Mouse (Mus musculus) hindbrain, embryonic 14.5 days (tissue): ENCODE measurements around the gene Mapk8ip1. TPM values are rescaled to one million over a fixed set of nuclear protein-coding genes. Genes with fewer than 3 reads are reported as not detected.

ENCODE experiments used
- ATAC-seq: fragments of 200-750 bp; cut with Nextera tagmentation; 2 replicates; pipeline ENCODE4 v1.8.0; 2017; ENCODE audit warnings: moderate number of reproducible peaks, mild to moderate bottlenecking, moderate TSS enrichment, moderate library complexity; ENCODE audit not compliant: low FRiP score
- DNase-seq: peaks from one replicate; pipeline ENCODE4 v3.0.0-alpha.2; 2015; ENCODE audit warnings: low spot score
- H3K27ac ChIP-seq: fragments of 300-500 bp; sonication (generic); 2 replicates; pipeline ENCODE4 v1.5.1; 2014; ENCODE audit warnings: mild to moderate bottlenecking, moderate library complexity
- H3K27me3 ChIP-seq: fragments of 300-500 bp; sonication (generic); 2 replicates; pipeline ENCODE4 v1.6.1; 2014; ENCODE audit warnings: mild to moderate bottlenecking, low read length, mixed read lengths; ENCODE audit not compliant: control insufficient read depth, insufficient read depth
- H3K36me3 ChIP-seq: fragments of 300-500 bp; sonication (generic); replicated peaks from 2 replicates; pipeline ENCODE4 v1.6.1; 2014; ENCODE audit not compliant: control insufficient read depth, insufficient read depth
- H3K4me1 ChIP-seq: fragments of 300-500 bp; sonication (generic); replicated peaks from 2 replicates; pipeline ENCODE4 v1.6.1; 2014; ENCODE audit warnings: antibody characterized with exemption, low read length, mixed read lengths; ENCODE audit not compliant: control insufficient read depth, insufficient read depth
- H3K4me2 ChIP-seq: fragments of 300-500 bp; sonication (generic); replicated peaks from 2 replicates; pipeline ENCODE4 v1.6.1; 2014; ENCODE audit warnings: mild to moderate bottlenecking, moderate library complexity
- H3K4me3 ChIP-seq: fragments of 300-500 bp; sonication (generic); replicated peaks from 2 replicates; pipeline ENCODE4 v1.5.1; 2014; ENCODE audit warnings: mild to moderate bottlenecking, low read length
- H3K9ac ChIP-seq: fragments of 300-500 bp; sonication (generic); 2 replicates; pipeline ENCODE4 v1.6.1; 2014
- H3K9me3 ChIP-seq: fragments of 300-500 bp; sonication (generic); 2 replicates; pipeline ENCODE4 v1.6.1; 2016; ENCODE audit warnings: low read length; ENCODE audit not compliant: control insufficient read depth
- WGBS: fragments of 180-500 bp; shearing (Covaris S2); extraction: QIAGEN DNeasy Blood & Tissue Kit; methylation state at CpG from one replicate; pipeline ENCODE4 v1.1.7; 2014; 5-methylcytosine and 5-hydroxymethylcytosine counted together
- polyA plus RNA-seq: library from polyadenylated mRNA; unstranded; fragments of >200 nt; fragmentation: Nextera tagmentation; extraction: Ambion mirVana; gene quantifications from 2 replicates; pipeline ENCODE4 v1.2.1, GENCODE M21; 2014

The Mapk8ip1 gene
- polyA plus RNA-seq, 1 experiment from 2014 or later: 68.8 TPM

- Histone ChIP-seq H3K27ac (peak overlapping the region; percentile 81), H3K9me3 (no peaks in the 10 kb centered on the region), H3K27me3 (no peaks in the 10 kb centered on the region), H3K4me2 (peak overlapping the region; percentile 72), H3K9ac (peak overlapping the region; percentile 74), H3K4me3 (peak overlapping the region; percentile 66), H3K36me3 (peaks cover 44% of the 10 kb centered on the region), H3K4me1 (peaks cover 51% of the 10 kb centered on the region)
- ATAC-seq: no peak
- WGBS: 41% methylated on average over 3 of the region's 3 CpGs
- DNase-seq: no peak
Measured at GRCm38 (mm10) chr2:92388081-92388517, 13.0 kb downstream of the Mapk8ip1 start.

GRCm38 (mm10) chr2:92387646-92388045 is 13.4 kb downstream of the Mapk8ip1 start:
- peaks cover 49% of the 10 kb centered on the region for H3K36me3 ChIP-seq
- peaks cover 46% of the 10 kb centered on the region for H3K4me1 ChIP-seq
- peak overlapping the region; percentile 81 for H3K27ac ChIP-seq

GRCm38 (mm10) chr2:92386821-92387570 is 14.1 kb downstream of the Mapk8ip1 start:
- WGBS: 92% methylated on average over 30 of the region's 30 CpGs
- H3K9ac ChIP-seq: no peak overlapping the region
- no peaks in the 10 kb centered on the region for H3K27me3 ChIP-seq
- no peaks in the 10 kb centered on the region for H3K9me3 ChIP-seq
- peak overlapping the region; percentile 72; the same call in 1 of the 2 replicates for H3K4me2 ChIP-seq
- peaks cover 55% of the 10 kb centered on the region for H3K36me3 ChIP-seq
- ATAC-seq: no peak
- no peak overlapping the region for H3K4me3 ChIP-seq
- H3K27ac ChIP-seq: no peak overlapping the region
- peaks cover 40% of the 10 kb centered on the region for H3K4me1 ChIP-seq
- DNase-seq: no peak

More at GRCm38 (mm10) chr2:92387646-92388045, 13.4 kb downstream of the Mapk8ip1 start:
- ATAC-seq: no peak
- Histone ChIP-seq H3K9ac (peak overlapping the region; percentile 74), H3K4me3 (peak overlapping the region; percentile 66), H3K9me3 (no peaks in the 10 kb centered on the region), H3K4me2 (peak overlapping the region; percentile 72), H3K27me3 (no peaks in the 10 kb centered on the region)
- WGBS: 67% methylated on average over 4 of the region's 4 CpGs
- no peak for DNase-seq

- ATAC-seq (no peak), DNase-seq (no peak)
- 82% methylated on average over 22 of the region's 22 CpGs for WGBS
- H3K4me1 ChIP-seq: peaks cover 24% of the 10 kb centered on the region
- no peaks in the 10 kb centered on the region for H3K27me3 ChIP-seq
- peaks cover 71% of the 10 kb centered on the region for H3K36me3 ChIP-seq
- no peak overlapping the region for H3K9ac ChIP-seq
- no peaks in the 10 kb centered on the region for H3K9me3 ChIP-seq
- H3K27ac ChIP-seq: no peak overlapping the region
- H3K4me3 ChIP-seq: no peak overlapping the region
- no peak overlapping the region for H3K4me2 ChIP-seq
Measured at GRCm38 (mm10) chr2:92385113-92386051, 15.7 kb downstream of the Mapk8ip1 start.

- Histone ChIP-seq H3K9ac (no peak overlapping the region), H3K4me3 (no peak overlapping the region), H3K4me1 (peaks cover 14% of the 10 kb centered on the region), H3K9me3 (no peaks in the 10 kb centered on the region), H3K36me3 (peaks cover 84% of the 10 kb centered on the region), H3K27me3 (no peaks in the 10 kb centered on the region), H3K27ac (no peak overlapping the region), H3K4me2 (no peak overlapping the region)
- 75% methylated on average over 4 of the region's 4 CpGs for WGBS
- ATAC-seq: no peak
- DNase-seq: no peak
Measured at GRCm38 (mm10) chr2:92384101-92384500, 17.0 kb downstream of the Mapk8ip1 start.

- 92% methylated on average over 4 of the region's 4 CpGs for WGBS
- no peak overlapping the region for H3K27ac ChIP-seq
- H3K9me3 ChIP-seq: no peaks in the 10 kb centered on the region
- no peaks in the 10 kb centered on the region for H3K27me3 ChIP-seq
- peaks cover 5% of the 10 kb centered on the region for H3K4me1 ChIP-seq
- no peak overlapping the region for H3K4me3 ChIP-seq
- no peak overlapping the region for H3K4me2 ChIP-seq
- DNase-seq (no peak), ATAC-seq (no peak)
- H3K9ac ChIP-seq: no peak overlapping the region
- H3K36me3 ChIP-seq: peaks cover 97% of the 10 kb centered on the region
Measured at GRCm38 (mm10) chr2:92382759-92383158, 18.3 kb downstream of the Mapk8ip1 start.

GRCm38 (mm10) chr2:92381901-92382588 is 19.0 kb downstream of the Mapk8ip1 start, which contains the start of gene 1700029I15Rik:
TSS of gene 1700029I15Rik (plus strand) at chr2:92382538.
- H3K27ac ChIP-seq: no peak within 1 kb of the TSS
- no peak within 1 kb of the TSS for H3K4me3 ChIP-seq
- no peak within 1 kb of the TSS for H3K9ac ChIP-seq
- H3K4me2 ChIP-seq: no peak within 1 kb of the TSS
- 90% methylated on average over 5 of the region's 5 CpGs for WGBS
- no peaks in the 10 kb centered on the region for H3K4me1 ChIP-seq
- H3K27me3 ChIP-seq: no peaks in the 10 kb centered on the region
- peaks cover 95% of the 10 kb centered on the region for H3K36me3 ChIP-seq
- no peak for DNase-seq
- no peaks in the 10 kb centered on the region for H3K9me3 ChIP-seq
- no peak for ATAC-seq

- ATAC-seq: no peak
- DNase-seq: no peak
- WGBS: 84% methylated on average over 5 of the region's 5 CpGs
- Histone ChIP-seq H3K4me2 (no peak overlapping the region), H3K27ac (no peak overlapping the region), H3K27me3 (no peaks in the 10 kb centered on the region), H3K9me3 (no peaks in the 10 kb centered on the region), H3K4me1 (peaks cover 4% of the 10 kb centered on the region), H3K9ac (no peak overlapping the region), H3K4me3 (no peak overlapping the region), H3K36me3 (peaks cover 86% of the 10 kb centered on the region)
Measured at GRCm38 (mm10) chr2:92381161-92381560, 19.9 kb downstream of the Mapk8ip1 start.
